ENCODE assay signal across 8 mouse cellular contexts in the genomic region with DNA sequence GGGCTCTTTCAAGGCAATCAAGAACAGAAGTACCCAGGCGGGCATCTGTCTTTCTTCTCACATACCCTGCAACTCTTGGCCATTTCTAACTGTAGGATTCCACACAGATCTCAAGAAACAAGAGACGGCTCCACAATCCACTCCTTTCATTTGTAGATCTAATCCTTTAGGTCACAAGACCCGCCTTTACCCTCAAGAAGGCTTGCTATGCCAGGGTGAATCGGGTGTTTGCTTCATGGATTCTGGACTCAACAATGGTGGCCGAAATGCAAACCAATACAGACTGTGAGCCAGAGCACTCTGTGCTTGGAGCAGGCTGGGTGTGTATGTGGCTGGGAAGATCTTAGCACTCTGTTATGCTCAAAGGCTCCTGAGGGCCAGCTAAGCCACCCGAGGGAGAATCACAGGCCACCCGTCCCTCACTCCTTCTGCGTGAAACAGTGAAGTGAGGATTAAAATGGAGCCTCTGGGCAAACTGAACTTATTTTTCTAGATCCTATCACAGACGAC.
A peak's percentile ranks its signal among the peaks of the same experiment; 100 is the strongest.
DNase-seq lines count a peak whose midpoint lies in the region; ATAC-seq and TF ChIP-seq lines count a peak whose summit lies in the region.

No protein-coding gene starts in this region.

- no peak overlapping the region for H3K4me3 ChIP-seq in layer of hippocampus, adult 2 months
- 0 out of 2 replicates have a peak overlapping the region, but pooled peaks have one; percentile 9 for H3K4me3 ChIP-seq in forebrain, embryonic 11.5 days (ENCODE audit: low read depth, low read length)
- no peak overlapping the region for H3K4me3 ChIP-seq in intestine, embryonic 14.5 days (ENCODE audit: low read depth, low read length)
- H3K4me3 ChIP-seq in neural tube, embryonic 15.5 days (replicated peaks) = no peak overlapping the region

- WGBS in forebrain, embryonic 11.5 days = 27% methylated on average over 9 of the region's 9 CpGs
- 50% methylated on average over 9 of the region's 9 CpGs for WGBS in intestine, embryonic 14.5 days
- WGBS in neural tube, embryonic 15.5 days = 36% methylated on average over 9 of the region's 9 CpGs

- TF ChIP-seq CTCF in layer of hippocampus, adult 2 months (conservative IDR thresholded peaks at IDR 0.05) = no peak

- peak; percentile 40 for ATAC-seq in forebrain, embryonic 11.5 days (replicated peaks; ENCODE audit: low FRiP score)
- 0 out of 2 replicates have a peak, but pooled peaks have one; percentile 18 for ATAC-seq in intestine, embryonic 14.5 days (replicated peaks; ENCODE audit: low FRiP score, low TSS enrichment, low read depth)
- no peak for ATAC-seq in neural tube, embryonic 15.5 days (ENCODE audit: low FRiP score)

- no peak for DNase-seq in layer of hippocampus, adult 2 months (ENCODE audit: low spot score in 2 of 2)
- DNase-seq in layer of hippocampus, adult 9-11 months = no peak
- DNase-seq in forebrain, embryonic 11.5 days (ENCODE audit: low spot score) = peak; percentile 54
- DNase-seq in intestine, embryonic 14.5 days (ENCODE audit: low spot score) = peak; percentile 70
- no peak for DNase-seq in urinary bladder, adult 18-20 months (ENCODE audit: low spot score in 2 of 2)
- no peak for DNase-seq in right cerebral cortex, postnatal 4 days
- DNase-seq in cerebellum, postnatal 36 days = no peak

- peak overlapping the region; percentile 61 for H3K9ac ChIP-seq in forebrain, embryonic 11.5 days (ENCODE audit: low read length)
- H3K9ac ChIP-seq in intestine, embryonic 14.5 days (ENCODE audit: low read length) = peak overlapping the region; percentile 14; the same call in 1 of the 2 replicates
- H3K9ac ChIP-seq in neural tube, embryonic 15.5 days (replicated peaks) = no peak overlapping the region

- peak overlapping the region; percentile 41; the same call in 1 of the 2 replicates for H3K4me2 ChIP-seq in forebrain, embryonic 11.5 days (ENCODE audit: low read depth, low read length, severe bottlenecking)
- peak overlapping the region; percentile 35 for H3K4me2 ChIP-seq in intestine, embryonic 14.5 days (ENCODE audit: low read length)
- peak overlapping the region; percentile 22 for H3K4me2 ChIP-seq in neural tube, embryonic 15.5 days

- peak overlapping the region; percentile 76 for H3K27ac ChIP-seq in layer of hippocampus, adult 2 months
- peak overlapping the region; percentile 95 for H3K27ac ChIP-seq in forebrain, embryonic 11.5 days (ENCODE audit: low read depth, low read length)
- peak overlapping the region; percentile 90 for H3K27ac ChIP-seq in intestine, embryonic 14.5 days (ENCODE audit: low read depth)
- peak overlapping the region; percentile 83 for H3K27ac ChIP-seq in neural tube, embryonic 15.5 days (replicated peaks)

- H3K9me3 ChIP-seq in forebrain, embryonic 11.5 days (ENCODE audit: control insufficient read depth, low read length) = no peaks in the 10 kb centered on the region
- H3K9me3 ChIP-seq in intestine, embryonic 14.5 days (ENCODE audit: control insufficient read depth, low read length) = no peaks in the 10 kb centered on the region
- no peaks in the 10 kb centered on the region for H3K9me3 ChIP-seq in neural tube, embryonic 15.5 days (replicated peaks)

- H3K36me3 ChIP-seq in forebrain, embryonic 11.5 days (ENCODE audit: control insufficient read depth, insufficient read depth, low read length) = no peaks in the 10 kb centered on the region; the same call in 1 of the 2 replicates
- peaks cover 10% of the 10 kb centered on the region; the same call in 1 of the 2 replicates for H3K36me3 ChIP-seq in intestine, embryonic 14.5 days (ENCODE audit: control insufficient read depth, insufficient read depth, low read length)
- no peaks in the 10 kb centered on the region for H3K36me3 ChIP-seq in neural tube, embryonic 15.5 days

- peaks cover 57% of the 10 kb centered on the region for H3K4me1 ChIP-seq in forebrain, embryonic 11.5 days (replicated peaks; ENCODE audit: control insufficient read depth, insufficient read depth, low read length)
- H3K4me1 ChIP-seq in intestine, embryonic 14.5 days (replicated peaks; ENCODE audit: control insufficient read depth, insufficient read depth, low read length) = peaks cover 39% of the 10 kb centered on the region
- H3K4me1 ChIP-seq in neural tube, embryonic 15.5 days = peaks cover 56% of the 10 kb centered on the region

- no peaks in the 10 kb centered on the region for H3K27me3 ChIP-seq in forebrain, embryonic 11.5 days (ENCODE audit: control insufficient read depth, insufficient read depth, low read length)
- H3K27me3 ChIP-seq in intestine, embryonic 14.5 days (replicated peaks; ENCODE audit: control insufficient read depth, insufficient read depth, low read length) = no peaks in the 10 kb centered on the region
- no peaks in the 10 kb centered on the region for H3K27me3 ChIP-seq in neural tube, embryonic 15.5 days (replicated peaks)

Comparison
In these comparisons a context has a peak if more than half of its experiments do, and no peak if none do; other contexts are left out.
1. DNase-seq: peak in forebrain, embryonic 11.5 days (single experiment) and intestine, embryonic 14.5 days (single experiment); none in layer of hippocampus, adult 2 months (0 of 2), layer of hippocampus, adult 9-11 months (single experiment), urinary bladder, adult 18-20 months (0 of 2), right cerebral cortex, postnatal 4 days (single experiment) and cerebellum, postnatal 36 days (0 of 2).
2. Peak in every context shown above with its lines, with median percentiles within 50 percentile points of each other: H3K27ac ChIP-seq and H3K4me2 ChIP-seq.